Mouse (Mus musculus) MEL (cell line): Measurements from ENCODE around the gene Dnah14.

Experiments
- CTCF ChIP-seq, 3 experiments: IDR thresholded peaks in 2 of 3; conservative IDR thresholded peaks in 1 of 3; 2 replicates each; pipeline ENCODE4 v1.5.1; 2011 to 2012; ENCODE audit warnings: low read length in 3 of 3, low read depth in 2 of 3, mild to moderate bottlenecking in 2 of 3, improper control_type of control experiment in 1 of 3, inconsistent platforms in 1 of 3, mixed read lengths in 1 of 3, moderate library complexity in 1 of 3; ENCODE audit not compliant: control insufficient read depth in 1 of 3, insufficient read depth in 1 of 3, poor library complexity in 1 of 3, severe bottlenecking in 1 of 3
- HCFC1 ChIP-seq: IDR thresholded peaks from 2 replicates; pipeline ENCODE4 v1.6.1; 2012; ENCODE audit warnings: low read depth, mild to moderate bottlenecking, inconsistent platforms, low read length, improper control_type of control experiment, moderate library complexity
- KAT2A ChIP-seq: conservative IDR thresholded peaks from 2 replicates; pipeline ENCODE4 v1.6.1; 2012; ENCODE audit warnings: low read depth, low read length, improper control_type of control experiment, inconsistent platforms
- TBP ChIP-seq: IDR thresholded peaks from 2 replicates; pipeline ENCODE4 v1.8.0; 2011; ENCODE audit warnings: low read depth, low read length, improper control_type of control experiment
- USF2 ChIP-seq, 2 experiments: IDR thresholded peaks; 2 replicates each; pipeline ENCODE4 v1.6.1; 2011 to 2012; ENCODE audit warnings: improper control_type of control experiment in 2 of 2, low read length in 2 of 2, borderline replicate concordance in 1 of 2, inconsistent platforms in 1 of 2, low read depth in 1 of 2, mild to moderate bottlenecking in 1 of 2; ENCODE audit not compliant: insufficient read depth in 1 of 2

DNA sequence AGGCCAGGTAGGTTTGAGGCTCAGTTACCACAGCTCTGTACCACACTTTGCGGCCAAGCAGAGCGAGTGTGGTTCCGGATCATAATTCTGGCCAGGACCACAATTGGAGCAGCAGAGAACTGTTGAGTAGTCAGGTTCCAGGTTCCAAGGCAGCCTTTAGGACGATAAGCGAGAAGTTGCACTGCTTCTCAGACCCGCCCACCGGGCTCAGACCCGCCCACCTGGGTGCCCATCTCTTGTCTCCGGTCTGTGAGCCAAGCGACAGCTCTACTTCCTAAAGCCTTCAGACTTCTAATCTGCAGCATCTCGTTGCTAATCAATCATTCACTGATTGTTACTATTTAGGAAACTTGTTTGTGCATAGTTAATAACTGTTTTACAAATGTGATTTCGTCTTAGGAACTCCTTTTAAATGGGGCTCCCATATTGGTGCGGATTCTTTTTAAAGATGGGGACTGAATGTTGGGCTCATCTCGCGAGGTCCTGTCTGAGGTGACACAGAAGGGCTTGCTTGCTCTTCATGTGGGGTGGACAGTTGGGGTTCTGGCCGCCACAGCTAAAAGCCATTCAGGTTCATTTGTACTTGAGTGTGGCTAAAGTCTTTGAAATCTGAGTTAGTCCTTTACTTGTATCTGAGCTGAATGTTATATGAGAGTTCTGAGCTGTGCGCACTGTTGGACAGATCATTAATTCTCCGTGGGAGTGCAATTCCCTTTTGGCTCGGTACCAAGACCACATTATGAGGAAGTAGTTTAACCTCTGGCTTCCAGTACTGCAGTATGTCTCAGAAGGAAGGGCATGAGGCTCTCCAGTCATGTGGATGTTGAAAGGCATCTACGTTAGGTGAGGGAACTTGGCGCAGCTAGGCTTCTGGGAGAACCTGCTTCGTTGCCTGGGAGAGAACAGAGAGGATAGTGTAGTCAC, 36.3 kb upstream of the Dnah14 start:
- TF ChIP-seq HCFC1 (no peak), CTCF (IDR thresholded peaks at IDR 0.05 in 2 of 3, conservative IDR thresholded peaks at IDR 0.05 in 1 of 3; ENCODE audit: control insufficient read depth in 1 of 3, insufficient read depth in 1 of 3, low read depth in 2 of 3, low read length in 3 of 3, poor library complexity in 1 of 3, severe bottlenecking in 1 of 3) (no peak), TBP (no peak), USF2 (IDR thresholded peaks at IDR 0.05; ENCODE audit: borderline replicate concordance in 1 of 2, insufficient read depth in 1 of 2, low read depth in 1 of 2, low read length in 2 of 2) (no peak), KAT2A (no peak)
